Mouse (Mus musculus): ENCODE results near the gene Acsm5.

Acsm5 gene

GRCm38 (mm10) chr7:119519163-119519562 lies at the start of gene Acsm5:
Gene Acsm5 (plus strand): TSS chr7:119519463.
- DNase-seq (ENCODE audit: low read depth, low spot score) = no peak

GRCm38 (mm10) chr7:119476500-119477389 lies 42.5 kb upstream of the Acsm5 start:
- DNase-seq (ENCODE audit: low read depth, low spot score) = peak; percentile 33

GRCm38 (mm10) chr7:119479256-119479655 lies 40.0 kb upstream of the Acsm5 start, which contains the start of gene Umod:
Gene Umod (minus strand): TSS chr7:119479282.
- no peak for DNase-seq (ENCODE audit: low read depth, low spot score)

- no peak for DNase-seq (ENCODE audit: low read depth, low spot score)
Observed at GRCm38 (mm10) chr7:119484154-119484553, 35.1 kb upstream of the Acsm5 start.

DNA sequence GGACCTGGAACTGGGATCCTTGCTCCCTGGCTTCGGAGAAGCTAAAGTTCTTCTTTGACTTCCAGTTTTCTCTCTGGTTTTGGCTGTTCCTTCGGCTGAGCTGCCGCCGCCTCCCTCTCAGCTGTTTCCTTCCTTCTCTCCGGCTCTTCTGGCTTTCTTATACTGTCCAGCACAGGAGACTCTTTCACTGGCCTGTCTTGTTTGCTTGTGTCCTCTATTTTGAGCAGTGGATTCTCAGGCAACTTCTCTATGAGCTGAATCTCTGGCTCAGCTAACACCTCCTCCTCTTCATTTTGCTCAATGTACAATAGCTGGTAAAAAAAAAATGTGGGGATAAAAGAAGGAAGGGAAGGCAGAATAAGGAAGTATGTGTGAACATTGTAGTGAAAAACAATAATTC lies 32.6 kb upstream of the Acsm5 start:
- no peak for DNase-seq (ENCODE audit: low read depth, low spot score)

GRCm38 (mm10) chr7:119490041-119490780 lies 29.1 kb upstream of the Acsm5 start:
- DNase-seq (ENCODE audit: low read depth, low spot score) = no peak

DNA sequence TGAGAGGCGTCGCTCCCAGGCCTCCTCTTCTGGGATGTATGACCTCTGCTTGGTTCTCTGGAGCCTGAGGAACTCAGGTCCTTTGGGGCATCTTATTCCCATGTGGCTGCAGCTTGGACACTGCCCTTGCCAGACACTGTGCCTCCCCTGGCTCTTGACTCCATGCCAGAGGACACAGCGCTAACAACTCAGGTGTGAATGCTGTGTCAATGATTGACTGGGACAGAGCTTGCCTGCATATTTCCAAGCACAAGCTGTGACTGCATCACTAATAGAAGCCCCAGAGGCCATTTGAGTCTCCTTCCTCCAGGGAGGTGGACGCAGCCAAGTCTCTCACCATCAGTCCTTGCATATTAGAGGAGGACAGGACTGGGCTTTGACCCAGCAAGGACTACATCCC lies 8.1 kb upstream of the Acsm5 start:
- DNase-seq (ENCODE audit: low read depth, low spot score) = no peak

DNA sequence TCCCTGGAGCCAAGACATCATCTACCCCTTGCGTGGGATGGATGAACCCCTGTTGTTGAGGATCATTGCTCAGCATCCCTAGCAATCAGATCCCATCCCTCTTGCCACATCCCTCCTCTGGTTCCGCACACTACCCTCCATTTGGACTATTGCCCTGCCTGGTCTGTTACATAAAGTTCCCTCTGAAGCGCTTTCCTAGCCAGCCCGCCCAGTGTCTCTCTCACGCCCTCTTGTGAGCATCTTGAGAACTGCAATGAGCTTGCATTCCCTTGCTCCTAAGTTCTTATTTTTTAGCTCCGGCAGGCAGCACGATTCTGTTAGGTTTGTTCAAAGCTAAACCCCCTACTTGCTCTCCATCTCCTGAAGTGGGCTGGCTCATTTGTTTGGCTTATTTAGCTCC lies 6.2 kb upstream of the Acsm5 start:
- peak; percentile 38 for DNase-seq (ENCODE audit: low read depth, low spot score)

GRCm38 (mm10) chr7:119515492-119516271 lies 3.6 kb upstream of the Acsm5 start:
- no peak for DNase-seq (ENCODE audit: low read depth, low spot score)

DNA sequence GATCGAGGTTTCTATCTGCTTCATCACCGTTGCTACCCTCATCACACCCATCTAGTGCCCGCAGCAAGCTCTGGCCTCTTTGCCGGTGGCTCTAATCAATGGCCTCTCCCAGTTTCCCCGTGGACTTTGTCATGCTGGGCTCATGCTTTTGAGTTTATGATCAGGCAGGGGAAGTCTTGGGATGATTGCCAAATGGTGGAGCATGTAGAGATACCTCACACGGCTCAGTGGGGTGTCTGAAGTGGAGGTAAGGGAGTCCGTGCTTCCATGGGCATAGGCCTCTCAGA lies 3.0 kb upstream of the Acsm5 start:
- DNase-seq (ENCODE audit: low read depth, low spot score) = no peak

DNA sequence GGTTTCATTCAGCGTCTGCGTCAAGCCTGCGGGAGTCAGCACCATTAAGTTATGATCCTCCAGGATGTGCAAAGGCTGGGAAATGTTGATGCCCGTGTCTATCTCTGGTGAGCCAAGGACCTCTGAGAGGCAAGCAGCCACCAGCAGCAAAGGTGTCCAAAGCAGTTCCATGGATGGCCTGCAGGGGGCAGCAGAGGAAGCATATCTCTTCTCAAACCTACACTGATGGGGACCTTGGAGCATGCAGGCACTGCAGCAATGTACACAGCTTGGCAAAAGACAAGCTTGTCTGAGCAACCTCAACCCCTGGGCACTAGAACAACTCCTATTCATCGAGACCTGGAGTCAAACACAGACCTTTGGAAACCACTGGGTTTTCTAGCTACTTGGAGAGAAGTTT lies 391 bp downstream of the Acsm5 start:
- peak; percentile 28 for DNase-seq (ENCODE audit: low read depth, low spot score)

GRCm38 (mm10) chr7:119521816-119522215 lies 2.6 kb downstream of the Acsm5 start:
- no peak for DNase-seq (ENCODE audit: low read depth, low spot score)

GRCm38 (mm10) chr7:119522385-119522784 lies 3.1 kb downstream of the Acsm5 start:
- no peak for DNase-seq (ENCODE audit: low read depth, low spot score)

DNA sequence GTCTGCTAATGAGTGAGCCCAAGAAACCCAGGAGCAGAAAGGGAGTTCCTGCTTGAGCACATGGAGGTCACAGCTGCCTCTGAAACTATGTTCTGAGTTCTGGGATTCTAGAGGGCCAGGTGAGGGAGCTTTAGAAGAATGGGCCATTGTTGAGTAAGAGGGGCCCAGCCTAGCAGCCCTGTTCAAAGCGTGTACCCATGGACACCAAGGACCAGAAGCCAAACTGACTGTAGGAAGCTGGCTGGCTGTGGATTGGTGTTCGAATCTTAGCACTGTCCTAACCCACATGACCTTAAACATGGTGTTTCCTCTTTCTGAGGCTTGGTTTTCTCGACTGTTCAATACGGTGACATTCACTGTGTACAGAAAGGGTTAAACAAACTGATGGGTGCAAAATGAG lies 4.1 kb downstream of the Acsm5 start, which contains the start of gene Pdilt:
Gene Pdilt (minus strand): TSS at position 101 of the 400 bp plus-strand sequence.
- DNase-seq (ENCODE audit: low read depth, low spot score) = no peak

GRCm38 (mm10) chr7:119525881-119526281 lies 6.6 kb downstream of the Acsm5 start:
- no peak for DNase-seq (ENCODE audit: low read depth, low spot score)

DNA sequence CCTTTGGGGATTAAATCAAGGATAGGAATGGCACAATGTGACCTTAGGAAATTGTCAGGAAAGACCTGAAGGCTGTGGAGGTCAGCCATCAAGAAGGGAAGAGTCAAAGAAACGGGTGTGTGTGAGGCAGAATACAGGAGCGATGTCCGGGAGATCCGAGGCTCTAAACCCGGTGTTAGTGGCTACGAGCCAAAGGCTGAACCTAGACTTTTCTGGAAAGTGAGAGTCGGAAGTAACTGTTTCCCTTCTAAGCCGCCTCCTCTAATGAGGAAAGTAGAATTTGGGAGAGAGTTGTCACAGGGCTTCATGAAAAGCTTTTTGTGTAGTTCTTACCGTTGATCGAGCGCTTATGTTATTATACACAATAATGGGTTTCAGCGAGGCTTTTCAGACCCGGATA lies 7.2 kb downstream of the Acsm5 start:
- DNase-seq (ENCODE audit: low read depth, low spot score) = no peak

DNA sequence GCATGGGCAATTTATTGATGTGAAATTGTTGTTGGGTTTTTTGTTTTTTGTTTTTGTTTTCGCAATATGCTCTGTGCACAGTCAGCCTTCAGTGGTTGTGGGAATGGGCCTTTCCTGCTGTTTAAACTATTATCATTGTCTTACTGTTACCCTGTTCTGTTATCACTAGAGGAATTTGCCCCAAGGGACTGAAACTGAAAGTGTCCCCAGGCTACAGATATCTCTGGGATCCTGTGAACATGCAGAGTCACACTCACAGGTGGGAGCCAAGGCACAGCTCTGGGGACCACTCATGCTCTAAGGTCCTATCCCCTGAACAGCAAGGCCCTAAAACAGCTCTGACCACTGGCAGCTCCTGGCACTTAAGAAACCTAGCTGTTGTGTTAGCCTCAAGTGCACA lies 7.9 kb downstream of the Acsm5 start:
- DNase-seq (ENCODE audit: low read depth, low spot score) = no peak

- no peak for DNase-seq (ENCODE audit: low read depth, low spot score)
Observed at GRCm38 (mm10) chr7:119527548-119527947, 8.3 kb downstream of the Acsm5 start.

- DNase-seq (ENCODE audit: low read depth, low spot score) = no peak
Observed at GRCm38 (mm10) chr7:119528617-119529016, 9.4 kb downstream of the Acsm5 start.

GRCm38 (mm10) chr7:119532924-119533323 lies 13.7 kb downstream of the Acsm5 start:
- DNase-seq (ENCODE audit: low read depth, low spot score) = no peak

GRCm38 (mm10) chr7:119534389-119534788 lies 15.1 kb downstream of the Acsm5 start:
- DNase-seq (ENCODE audit: low read depth, low spot score) = no peak

- no peak for DNase-seq (ENCODE audit: low read depth, low spot score)
Observed at GRCm38 (mm10) chr7:119542445-119542844, 23.2 kb downstream of the Acsm5 start.
